Comparison of ENCODE assay signal across 7 mouse cellular contexts in the genomic region with DNA sequence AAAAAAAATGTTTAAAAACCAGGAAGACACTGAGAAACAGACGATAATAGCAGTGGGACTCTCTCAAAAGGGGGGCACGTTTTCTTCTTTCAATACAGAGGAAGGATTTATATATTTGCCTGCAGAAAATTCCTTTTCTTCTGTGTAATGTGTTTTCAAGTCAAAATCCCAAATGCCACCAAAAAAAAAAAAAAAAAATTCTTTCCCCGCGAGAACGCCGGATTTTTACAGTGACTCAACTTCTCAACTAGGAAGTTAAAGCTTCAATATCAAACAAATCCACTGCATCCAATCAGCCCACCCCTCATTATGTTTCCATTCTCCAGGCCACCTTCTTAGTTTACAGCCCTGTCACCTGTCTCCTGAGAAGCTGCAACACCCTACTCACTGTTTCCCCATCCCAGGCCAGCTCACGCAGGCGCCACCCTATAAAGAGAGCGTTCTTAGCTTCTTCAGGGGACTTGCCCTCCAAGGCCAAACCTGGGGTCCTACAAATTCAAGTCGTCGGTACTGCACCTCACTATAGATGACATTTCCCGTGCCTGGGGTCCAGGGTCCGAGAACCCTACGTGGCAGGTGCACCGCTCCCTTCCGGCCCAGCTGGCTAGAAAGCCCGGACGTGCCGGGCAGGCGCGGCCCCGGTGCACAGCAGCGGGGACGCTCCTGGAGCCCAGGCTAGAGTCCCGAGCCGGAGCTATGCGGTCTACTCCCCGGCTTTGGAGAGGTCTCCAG. TPM values are rescaled to one million over a fixed set of nuclear protein-coding genes. Genes with fewer than 3 reads are reported as not detected.
DNase-seq lines count a peak whose midpoint lies in the region; ATAC-seq and TF ChIP-seq lines count a peak whose summit lies in the region.

No protein-coding gene starts in this region.

- H3K4me1 ChIP-seq in limb, embryonic 14.5 days (ENCODE audit: control insufficient read depth, insufficient read depth, low read length), result 0 out of 2 replicates have a peak, but pooled peaks cover 3% of the 10 kb centered on the region
- 0 out of 2 replicates have a peak, but pooled peaks cover 4% of the 10 kb centered on the region for H3K4me1 ChIP-seq in stomach, embryonic 14.5 days (ENCODE audit: control insufficient read depth, insufficient read depth, low read length)

- H3K4me2 ChIP-seq in limb, embryonic 14.5 days (replicated peaks; ENCODE audit: low read depth, low read length, severe bottlenecking), result peak overlapping the region; percentile 83
- H3K4me2 ChIP-seq in stomach, embryonic 14.5 days (replicated peaks; ENCODE audit: low read depth, low read length), result peak overlapping the region; percentile 60

- no peak for TF ChIP-seq POLR2A in limb, embryonic 14.5 days (IDR thresholded peaks at IDR 0.05; ENCODE audit: borderline replicate concordance, extremely low read depth, insufficient read depth, insufficient read length)

- H3K27ac ChIP-seq in limb, embryonic 14.5 days (replicated peaks; ENCODE audit: low read depth, low read length), result peak overlapping the region; percentile 94
- peak overlapping the region; percentile 89 for H3K27ac ChIP-seq in stomach, embryonic 14.5 days (ENCODE audit: low read length)

- 0 out of 2 replicates have a peak, but pooled peaks cover 4% of the 10 kb centered on the region for H3K36me3 ChIP-seq in limb, embryonic 14.5 days (ENCODE audit: control insufficient read depth, insufficient read depth, low read length)
- no peaks in the 10 kb centered on the region for H3K36me3 ChIP-seq in stomach, embryonic 14.5 days (ENCODE audit: control insufficient read depth, insufficient read depth, low read length)

- WGBS in limb, embryonic 14.5 days, result 12% methylated on average over 22 of the region's 28 CpGs
- WGBS in stomach, embryonic 14.5 days, result 7% methylated on average over 28 of the region's 28 CpGs

- H3K27me3 ChIP-seq in limb, embryonic 14.5 days (ENCODE audit: control insufficient read depth, insufficient read depth, low read length), result no peaks in the 10 kb centered on the region
- no peaks in the 10 kb centered on the region for H3K27me3 ChIP-seq in stomach, embryonic 14.5 days (ENCODE audit: control insufficient read depth, insufficient read depth, low read length)

- peak; percentile 55 for ATAC-seq in erythroblast, adult 5-6 weeks (replicated peaks; ENCODE audit: low FRiP score, poor library complexity, severe bottlenecking)
- ATAC-seq in limb, embryonic 14.5 days (ENCODE audit: low FRiP score, low read depth), result no peak; the same call in 1 of the 2 replicates
- ATAC-seq in stomach, embryonic 14.5 days (ENCODE audit: insufficient number of reproducible peaks, insufficient read depth, low FRiP score, low read depth), result peak; percentile 8; the same call in 1 of the 2 replicates

- peak; percentile 34 for DNase-seq in right cerebral cortex, adult 18-20 months
- no peak for DNase-seq in right cerebral cortex, adult 2 months (ENCODE audit: low spot score in 2 of 2)
- no peak for DNase-seq in limb, embryonic 14.5 days (ENCODE audit: low spot score)
- DNase-seq in thymus, postnatal 10 days (ENCODE audit: low spot score in 2 of 2), result no peak
- no peak for DNase-seq in kidney, adult 11 months

- H3K9ac ChIP-seq in limb, embryonic 14.5 days (ENCODE audit: low read depth, low read length, severe bottlenecking), result peak overlapping the region; percentile 77
- peak overlapping the region; percentile 66 for H3K9ac ChIP-seq in stomach, embryonic 14.5 days (replicated peaks; ENCODE audit: low read depth, low read length)

- peak overlapping the region; percentile 91 for H3K4me3 ChIP-seq in limb, embryonic 14.5 days (replicated peaks; ENCODE audit: low read length)
- H3K4me3 ChIP-seq in stomach, embryonic 14.5 days (ENCODE audit: low read depth, low read length), result peak overlapping the region; percentile 94

- H3K9me3 ChIP-seq in limb, embryonic 14.5 days (ENCODE audit: control insufficient read depth, low read length), result no peaks in the 10 kb centered on the region
- H3K9me3 ChIP-seq in stomach, embryonic 14.5 days (ENCODE audit: control insufficient read depth, low read depth, low read length), result no peaks in the 10 kb centered on the region

RNA-seq across cellular contexts. Expression of gene Ap3m1, which starts 0.8 kb away (rescaled TPM):
- total RNA-seq in erythroblast, adult 5-6 weeks (2015; ENCODE audit: low replicate concordance), result 35.9 and 62.6 TPM in 2 replicates
- 14.1 and 34.0 TPM in 2 replicates for total RNA-seq in erythroblast, adult 5-6 weeks (2017; ENCODE audit: low replicate concordance)
- polyA plus RNA-seq in limb, embryonic 14.5 days (2012; rRNA removed), result 73.9 and 76.4 TPM in 2 replicates
- 77.7 and 86.6 TPM in 2 replicates for polyA plus RNA-seq in limb, embryonic 14.5 days (2014; fragmentation: Nextera tagmentation; extraction: Ambion mirVana)
- 78.1 and 85.3 TPM in 2 replicates for polyA plus RNA-seq in stomach, embryonic 14.5 days (2014; fragmentation: Nextera tagmentation; extraction: Ambion mirVana)

RNA-seq across cellular contexts. Expression of gene Adk, which starts 0.8 kb away (rescaled TPM):
- 34.5 and 52.8 TPM in 2 replicates for total RNA-seq in erythroblast, adult 5-6 weeks (2015; ENCODE audit: low replicate concordance)
- 38.6 and 61.8 TPM in 2 replicates for total RNA-seq in erythroblast, adult 5-6 weeks (2017; ENCODE audit: low replicate concordance)
- 49.8 and 55.6 TPM in 2 replicates for polyA plus RNA-seq in limb, embryonic 14.5 days (2012; rRNA removed)
- 140 and 142 TPM in 2 replicates for polyA plus RNA-seq in limb, embryonic 14.5 days (2014; fragmentation: Nextera tagmentation; extraction: Ambion mirVana)
- polyA plus RNA-seq in stomach, embryonic 14.5 days (2014; fragmentation: Nextera tagmentation; extraction: Ambion mirVana), result 139 and 145 TPM in 2 replicates
